Comparison of ENCODE assay signal across 12 mouse cellular contexts in the genomic region with DNA sequence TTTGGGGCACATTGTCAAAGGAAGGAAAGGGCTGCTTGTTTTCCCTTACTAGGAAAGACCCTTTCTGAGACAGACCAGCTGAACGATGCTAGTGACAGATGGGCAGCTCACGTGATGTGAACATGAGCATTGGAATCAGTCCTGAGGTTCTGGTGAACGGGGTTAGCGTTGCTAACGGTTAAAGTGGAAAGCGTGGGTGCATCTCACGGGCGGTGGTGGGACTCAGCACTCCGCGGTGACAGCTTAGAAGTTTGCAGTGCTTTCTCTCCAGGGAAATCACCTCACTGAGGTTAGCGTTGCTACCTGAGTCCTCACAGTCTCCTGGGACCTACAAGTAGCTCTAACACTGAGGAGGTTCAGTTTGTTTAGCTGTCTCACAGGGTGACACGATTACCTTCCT. TPM values are rescaled to one million over a fixed set of nuclear protein-coding genes. Genes with fewer than 3 reads are reported as not detected.
A peak's percentile ranks its signal among the peaks of the same experiment; 100 is the strongest.
DNase-seq lines count a peak whose midpoint lies in the region; TF ChIP-seq lines count a peak whose summit lies in the region.
"Had no signal": no experiment of that assay in that cellular context is flagged by ENCODE, and none has a peak within 500 bp of the region (broad histone marks: within the 10 kb centered on the region; RNA-seq: fewer than 3 reads in every experiment).

No protein-coding gene starts in this region.

- no peak for TF ChIP-seq CTCF in small intestine, adult 2 months (IDR thresholded peaks at IDR 0.05; ENCODE audit: extremely low read depth, insufficient read length, insufficient replicate concordance, low read depth, low read length)

- H3K4me1 ChIP-seq in small intestine, adult 2 months (ENCODE audit: control insufficient read depth, insufficient read depth, insufficient read length, low read length), result peaks cover 37% of the 10 kb centered on the region

- WGBS in small intestine, adult 2 months, result 76% methylated on average over 12 of the region's 12 CpGs

- no peaks in the 10 kb centered on the region for H3K27me3 ChIP-seq in small intestine, adult 2 months (ENCODE audit: control insufficient read depth, insufficient read depth, low read length)
- H3K27me3 ChIP-seq: neural tube, embryonic 13.5 days had no signal

- no peak for TF ChIP-seq POLR2A in small intestine, adult 2 months (IDR thresholded peaks at IDR 0.05; ENCODE audit: low read depth, low read length)

- intact Hi-C loops in heart, postnatal 36 days (cut with DNase I), result no loop called here

- peak overlapping the region; percentile 68 for H3K27ac ChIP-seq in small intestine, adult 2 months (ENCODE audit: insufficient read depth, low read depth, low read length)
- H3K27ac ChIP-seq: neural tube, embryonic 13.5 days; stomach, postnatal 0 days had no signal

- peak; percentile 26 to 35 for DNase-seq in left cerebral cortex, adult 18-20 months (ENCODE audit: low spot score in 2 of 2)
- no peak for DNase-seq in left cerebral cortex, adult 11 months (ENCODE audit: low spot score)
- DNase-seq in cerebellum, postnatal 25 days, result peak; percentile 72 to 77
- DNase-seq in layer of hippocampus, adult 9-11 months, result peak; percentile 78
- DNase-seq in urinary bladder, postnatal 4 days (ENCODE audit: low spot score in 2 of 2), result no peak
- DNase-seq in urinary bladder, postnatal 25 days (ENCODE audit: low spot score), result no peak
- DNase-seq in heart, postnatal 36 days, result no peak
- DNase-seq: adrenal gland, postnatal 25 days; kidney, adult 11 months had no signal

- no peaks in the 10 kb centered on the region for H3K36me3 ChIP-seq in small intestine, adult 2 months (ENCODE audit: control insufficient read depth, insufficient read depth, low read length)

- H3K4me3 ChIP-seq in small intestine, adult 2 months (ENCODE audit: low read depth, low read length), result no peak overlapping the region
- H3K4me3 ChIP-seq: neural tube, embryonic 13.5 days had no signal

RNA-seq across cellular contexts. Expression of gene Cnst, which starts 45.5 kb away (rescaled TPM):
- total RNA-seq in left cerebral cortex, adult 18-20 months (2021), result 10 to 100 TPM; 37.2 to 40.1 TPM
- 7.8 and 12.7 TPM in 2 replicates for polyA plus RNA-seq in small intestine, adult 2 months (2012; rRNA removed)
- 10 to 100 TPM; 45.2 to 45.4 TPM for total RNA-seq in heart, postnatal 36 days (2021)

RNA-seq across cellular contexts. Expression of gene Tfb2m, which starts 45.6 kb away (rescaled TPM):
- 10 to 100 TPM; 20.8 to 23.8 TPM for total RNA-seq in left cerebral cortex, adult 18-20 months (2021)
- 2.1 and 2.7 TPM in 2 replicates for polyA plus RNA-seq in small intestine, adult 2 months (2012; rRNA removed)
- total RNA-seq in heart, postnatal 36 days (2021), result 10 to 100 TPM; 49.4 to 56.2 TPM

Comparison
In these comparisons a context has a peak if more than half of its experiments do, and no peak if none do; other contexts are left out.
1. DNase-seq: peak in left cerebral cortex, adult 18-20 months (2 of 2), cerebellum, postnatal 25 days (2 of 2) and layer of hippocampus, adult 9-11 months (single experiment); none in left cerebral cortex, adult 11 months (single experiment), urinary bladder, postnatal 4 days (0 of 2), urinary bladder, postnatal 25 days (single experiment) and heart, postnatal 36 days (0 of 2).